ENCODE assay signal across 15 mouse cellular contexts in genomic region chr3:74601328-74602007, GRCm38 (mm10).
"Had no signal": no experiment of that assay in that cellular context is flagged by ENCODE, and none has a peak within 500 bp of the region (broad histone marks: within the 10 kb centered on the region; RNA-seq: fewer than 3 reads in every experiment).

No protein-coding gene starts in this region.

- H3K36me3 ChIP-seq: neural tube, embryonic 15.5 days; stomach, embryonic 15.5 days had no signal

- H3K27ac ChIP-seq: neural tube, embryonic 15.5 days; stomach, embryonic 15.5 days; stomach, postnatal 0 days had no signal

- H3K9me3 ChIP-seq: neural tube, embryonic 15.5 days; stomach, embryonic 15.5 days had no signal

- DNase-seq: retina, postnatal 1 day; right cerebral cortex, adult 18-20 months; right cerebral cortex, postnatal 14 days; right cerebral cortex, postnatal 25 days; right cerebral cortex, postnatal 4 days; spleen, adult 18-20 months; thymus, adult 18-20 months; thymus, adult 2 months; thymus, postnatal 14 days; thymus, postnatal 25 days; thymus, postnatal 36 days; thymus, postnatal 4 days had no signal

- H3K4me3 ChIP-seq: neural tube, embryonic 15.5 days; stomach, embryonic 15.5 days had no signal

- H3K4me2 ChIP-seq: neural tube, embryonic 15.5 days; stomach, embryonic 15.5 days had no signal

- H3K9ac ChIP-seq: neural tube, embryonic 15.5 days; stomach, embryonic 15.5 days had no signal

- H3K27me3 ChIP-seq: neural tube, embryonic 15.5 days; stomach, embryonic 15.5 days had no signal

- H3K4me1 ChIP-seq: neural tube, embryonic 15.5 days; stomach, embryonic 15.5 days had no signal
